In genomic region chr1:191396446-191396845, GRCm38 (mm10) we compare ENCODE assay signal across 8 mouse cellular contexts. TPM values are rescaled to one million over a fixed set of nuclear protein-coding genes. Genes with fewer than 3 reads are reported as not detected.
DNase-seq lines count a peak whose midpoint lies in the region; ATAC-seq lines count a peak whose summit lies in the region.

No protein-coding gene starts in this region.

- H3K9ac ChIP-seq in hindbrain, embryonic 15.5 days: peak overlapping the region; percentile 51
- H3K9ac ChIP-seq in liver, embryonic 12.5 days: peak overlapping the region; percentile 97
- H3K9ac ChIP-seq in neural tube, embryonic 12.5 days: peak overlapping the region; percentile 72

- intact Hi-C loops in heart, postnatal 10 days (cut with DNase I): loop anchor here (5.0 kb wide), 1 partner anchor 426 kb away; the partner anchor contains the start of gene Nek2

- WGBS in heart, embryonic 10.5 days: 4% methylated on average over 60 of the region's 74 CpGs
- under 1% methylated on average over 70 of the region's 74 CpGs for whole genome bisulfite sequencing in forebrain, embryonic 10.5 days
- WGBS in hindbrain, embryonic 15.5 days: 2% methylated on average over 35 of the region's 74 CpGs
- WGBS in liver, embryonic 12.5 days (ENCODE audit: insufficient replicate concordance): under 1% methylated on average over 49 of the region's 74 CpGs
- under 1% methylated on average over 43 of the region's 74 CpGs for WGBS in neural tube, embryonic 12.5 days

- H3K27me3 ChIP-seq in heart, embryonic 10.5 days (ENCODE audit: insufficient read depth, poor library complexity, severe bottlenecking): no peaks in the 10 kb centered on the region
- H3K27me3 ChIP-seq in forebrain, embryonic 10.5 days (ENCODE audit: poor library complexity, severe bottlenecking): peaks cover 8% of the 10 kb centered on the region
- H3K27me3 ChIP-seq in hindbrain, embryonic 15.5 days: no peaks in the 10 kb centered on the region
- no peaks in the 10 kb centered on the region for H3K27me3 ChIP-seq in liver, embryonic 12.5 days (replicated peaks)
- H3K27me3 ChIP-seq in neural tube, embryonic 12.5 days (replicated peaks): no peaks in the 10 kb centered on the region

- H3K9me3 ChIP-seq in heart, embryonic 10.5 days: no peaks in the 10 kb centered on the region
- H3K9me3 ChIP-seq in forebrain, embryonic 10.5 days: no peaks in the 10 kb centered on the region
- no peaks in the 10 kb centered on the region for H3K9me3 ChIP-seq in hindbrain, embryonic 15.5 days
- no peaks in the 10 kb centered on the region for H3K9me3 ChIP-seq in liver, embryonic 12.5 days (replicated peaks)
- no peaks in the 10 kb centered on the region for H3K9me3 ChIP-seq in neural tube, embryonic 12.5 days

- no peak for DNase-seq in heart, embryonic 10.5 days (ENCODE audit: low spot score)
- DNase-seq in heart, postnatal 10 days: no peak
- peak; percentile 82 for DNase-seq in NIH3T3 (ENCODE audit: low read depth)
- peak; percentile 39 for DNase-seq in forebrain, embryonic 10.5 days (ENCODE audit: extremely low spot score, low spot score)

- H3K36me3 ChIP-seq in heart, embryonic 10.5 days: no peaks in the 10 kb centered on the region
- H3K36me3 ChIP-seq in forebrain, embryonic 10.5 days (replicated peaks): no peaks in the 10 kb centered on the region
- no peaks in the 10 kb centered on the region for H3K36me3 ChIP-seq in hindbrain, embryonic 15.5 days
- no peaks in the 10 kb centered on the region for H3K36me3 ChIP-seq in liver, embryonic 12.5 days
- no peaks in the 10 kb centered on the region for H3K36me3 ChIP-seq in neural tube, embryonic 12.5 days

- H3K4me2 ChIP-seq in hindbrain, embryonic 15.5 days: peak overlapping the region; percentile 63
- peak overlapping the region; percentile 87 for H3K4me2 ChIP-seq in liver, embryonic 12.5 days
- H3K4me2 ChIP-seq in neural tube, embryonic 12.5 days (replicated peaks): peak overlapping the region; percentile 80

- peak; percentile 1; the same call in 1 of the 2 replicates for ATAC-seq in hindbrain, embryonic 15.5 days (ENCODE audit: low FRiP score, low read depth)
- peak; percentile 46 for ATAC-seq in liver, embryonic 12.5 days
- ATAC-seq in neural tube, embryonic 12.5 days (ENCODE audit: low FRiP score, low read depth): peak; percentile 13
- ATAC-seq in monocyte, adult 5-6 weeks (replicated peaks; ENCODE audit: insufficient number of reproducible peaks, low FRiP score, low TSS enrichment, poor library complexity, severe bottlenecking): no peak

- peak overlapping the region; percentile 94 for H3K4me3 ChIP-seq in heart, embryonic 10.5 days
- H3K4me3 ChIP-seq in forebrain, embryonic 10.5 days: peak overlapping the region; percentile 76
- peak overlapping the region; percentile 60 for H3K4me3 ChIP-seq in hindbrain, embryonic 15.5 days
- peak overlapping the region; percentile 94 for H3K4me3 ChIP-seq in liver, embryonic 12.5 days
- peak overlapping the region; percentile 76 for H3K4me3 ChIP-seq in neural tube, embryonic 12.5 days

- H3K27ac ChIP-seq in heart, embryonic 10.5 days: peak overlapping the region; percentile 97
- peak overlapping the region; percentile 94 for H3K27ac ChIP-seq in forebrain, embryonic 10.5 days
- peak overlapping the region; percentile 96 for H3K27ac ChIP-seq in hindbrain, embryonic 15.5 days (replicated peaks)
- H3K27ac ChIP-seq in liver, embryonic 12.5 days: peak overlapping the region; percentile 96
- H3K27ac ChIP-seq in neural tube, embryonic 12.5 days: peak overlapping the region; percentile 72

- peaks cover 24% of the 10 kb centered on the region for H3K4me1 ChIP-seq in heart, embryonic 10.5 days
- peaks cover 36% of the 10 kb centered on the region for H3K4me1 ChIP-seq in forebrain, embryonic 10.5 days
- H3K4me1 ChIP-seq in hindbrain, embryonic 15.5 days (replicated peaks): peaks cover 4% of the 10 kb centered on the region
- peaks cover 35% of the 10 kb centered on the region for H3K4me1 ChIP-seq in liver, embryonic 12.5 days
- H3K4me1 ChIP-seq in neural tube, embryonic 12.5 days: 0 out of 2 replicates have a peak, but pooled peaks cover 3% of the 10 kb centered on the region

RNA-seq across cellular contexts. Expression of gene Ppp2r5a, which starts 6.6 kb away (rescaled TPM):
- polyA plus RNA-seq in heart, embryonic 10.5 days (2016; fragmentation: Nextera tagmentation; extraction: Ambion mirVana): 21.8 and 27.6 TPM in 2 replicates
- 100 to 1,000 TPM; 113 to 127 TPM for total RNA-seq in heart, postnatal 10 days (2021)
- polyA plus RNA-seq in forebrain, embryonic 10.5 days (2016; fragmentation: Nextera tagmentation; extraction: Ambion mirVana): 9.1 and 9.5 TPM in 2 replicates
- 9.6 and 9.9 TPM in 2 replicates for polyA plus RNA-seq in hindbrain, embryonic 15.5 days (2015; fragmentation: Nextera tagmentation; extraction: Ambion mirVana)
- polyA plus RNA-seq in liver, embryonic 12.5 days (2016; fragmentation: Nextera tagmentation; extraction: Ambion mirVana): 33.1 and 33.9 TPM in 2 replicates
- 16.2 and 16.5 TPM in 2 replicates for polyA plus RNA-seq in neural tube, embryonic 12.5 days (2016; fragmentation: Nextera tagmentation; extraction: Ambion mirVana)
- total RNA-seq in monocyte, adult 5-6 weeks (2017): 479 to 620 TPM (median 501 TPM) in 3 replicates

Comparison
In these comparisons a context has a peak if more than half of its experiments do, and no peak if none do; other contexts are left out.
1. DNase-seq: peak in NIH3T3 (single experiment) and forebrain, embryonic 10.5 days (single experiment); none in heart, embryonic 10.5 days (single experiment) and heart, postnatal 10 days (0 of 2).
2. Peak in every context shown above with its lines, with median percentiles within 50 percentile points of each other: H3K27ac ChIP-seq, H3K4me3 ChIP-seq, H3K4me2 ChIP-seq and H3K9ac ChIP-seq.